Mouse (Mus musculus) fibroblast of lung, adult 2 months (primary cell): Measurements from ENCODE around the gene Slc27a4.
A peak's percentile ranks its signal among the peaks of the same experiment; 100 is the strongest.
"Not testable (repeated sequence)": the region's sequence is repeated elsewhere in the genome, so short reads cannot be mapped to it uniquely, and the experiment has no call there.

Source experiments
- DNase-seq: peaks from one replicate; pipeline ENCODE4 v3.0.0-alpha.2; 2011; ENCODE audit warnings: low read depth

Slc27a4 gene

GRCm38 (mm10) chr2:29802075-29802826, at the start of gene Slc27a4:
Slc27a4 (plus strand) TSS chr2:29802634.
- peak; percentile 76 for DNase-seq

GRCm38 (mm10) chr2:29755693-29756092, 46.7 kb upstream of the Slc27a4 start:
- no peak for DNase-seq

GRCm38 (mm10) chr2:29764831-29765230, 37.6 kb upstream of the Slc27a4 start:
- DNase-seq: peak; percentile 21

- no peak for DNase-seq
These were observed 34.3 kb upstream of the Slc27a4 start for GRCm38 (mm10) chr2:29767976-29768709.

- no peak for DNase-seq
These were observed 33.5 kb upstream of the Slc27a4 start for GRCm38 (mm10) chr2:29768901-29769300.

GRCm38 (mm10) chr2:29770162-29770561, 32.3 kb upstream of the Slc27a4 start:
- DNase-seq: no peak

GRCm38 (mm10) chr2:29771611-29772461, 30.6 kb upstream of the Slc27a4 start:
- peak; percentile 60 for DNase-seq

- DNase-seq: no peak
These were observed 29.1 kb upstream of the Slc27a4 start for GRCm38 (mm10) chr2:29773323-29773722.

- DNase-seq: not testable (repeated sequence)
These were observed 21.2 kb upstream of the Slc27a4 start for GRCm38 (mm10) chr2:29781256-29781655.

GRCm38 (mm10) chr2:29784290-29784689, 18.1 kb upstream of the Slc27a4 start:
- no peak for DNase-seq

- DNase-seq: peak; percentile 90
These were observed 15.1 kb upstream of the Slc27a4 start, which contains the start of gene Coq4 for GRCm38 (mm10) chr2:29787104-29787917. Coq4 (plus strand) TSS chr2:29787493.

- peak; percentile 53 for DNase-seq
These were observed 14.3 kb upstream of the Slc27a4 start, which contains the start of gene Trub2 for GRCm38 (mm10) chr2:29787937-29788681. Trub2 (minus strand) TSS chr2:29788502.

- DNase-seq: no peak
These were observed 9.5 kb upstream of the Slc27a4 start for GRCm38 (mm10) chr2:29792772-29793487.

GRCm38 (mm10) chr2:29802827-29803201, 380 bp downstream of the Slc27a4 start:
- no peak for DNase-seq

- DNase-seq: no peak
These were observed 982 bp downstream of the Slc27a4 start for GRCm38 (mm10) chr2:29803400-29803831.

GRCm38 (mm10) chr2:29815678-29816371, 13.4 kb downstream of the Slc27a4 start:
- no peak for DNase-seq

GRCm38 (mm10) chr2:29817426-29818232, 15.2 kb downstream of the Slc27a4 start:
- DNase-seq: peak; percentile 79

- DNase-seq: no peak
These were observed 16.9 kb downstream of the Slc27a4 start for GRCm38 (mm10) chr2:29819363-29819762.
